Mouse (Mus musculus) megakaryocyte progenitor cell, adult 5-6 weeks (primary cell): ENCODE data around the gene Lhfpl2. TPM values are rescaled to one million over a fixed set of nuclear protein-coding genes. Genes with fewer than 3 reads are reported as not detected.

Source experiments
- ATAC-seq: replicated peaks from 2 replicates; pipeline ENCODE4 v1.8.0; 2016; ENCODE audit warnings: mild to moderate bottlenecking, moderate TSS enrichment, inconsistent platforms; ENCODE audit not compliant: poor library complexity
- total RNA-seq, 2 experiments: library from RNA; stranded (forward) in 1 of 2; stranded (reverse) in 1 of 2; fragments of 157-497, 149-512 nt in 1 of 2; fragments of 200-1000 nt in 1 of 2; gene quantifications; 2 replicates each; pipeline versions ENCODE4 v1.2.3 to v1.2.4; 2015 to 2017

The Lhfpl2 gene
- total RNA-seq, 2 experiments from 2014 or later: 11.0 to 11.2 TPM

- ATAC-seq: no peak
Measured at GRCm38 (mm10) chr13:94134646-94135045, 77.0 kb downstream of the Lhfpl2 start.

- ATAC-seq: no peak
Measured at GRCm38 (mm10) chr13:94135180-94135579, 77.6 kb downstream of the Lhfpl2 start.

- no peak for ATAC-seq
Measured at GRCm38 (mm10) chr13:94139713-94140445, 82.3 kb downstream of the Lhfpl2 start.

- ATAC-seq: no peak
Measured at GRCm38 (mm10) chr13:94140446-94140845, 82.8 kb downstream of the Lhfpl2 start.

GRCm38 (mm10) chr13:94143063-94143652, 85.6 kb downstream of the Lhfpl2 start:
- peak; percentile 77 for ATAC-seq

- ATAC-seq: no peak
Measured at GRCm38 (mm10) chr13:94144451-94144850, 86.9 kb downstream of the Lhfpl2 start.

GRCm38 (mm10) chr13:94147257-94147656, 89.7 kb downstream of the Lhfpl2 start:
- peak; percentile 79 for ATAC-seq

- ATAC-seq: no peak
Measured at GRCm38 (mm10) chr13:94149006-94149405, 91.4 kb downstream of the Lhfpl2 start.

- ATAC-seq: no peak
Measured at GRCm38 (mm10) chr13:94149781-94150180, 92.2 kb downstream of the Lhfpl2 start.

GRCm38 (mm10) chr13:94151308-94151707, 93.7 kb downstream of the Lhfpl2 start:
- no peak for ATAC-seq

GRCm38 (mm10) chr13:94152836-94153235, 95.2 kb downstream of the Lhfpl2 start:
- no peak for ATAC-seq

GRCm38 (mm10) chr13:94153658-94154057, 96.1 kb downstream of the Lhfpl2 start:
- no peak for ATAC-seq

- ATAC-seq: peak; percentile 75
Measured at GRCm38 (mm10) chr13:94154512-94155296, 97.1 kb downstream of the Lhfpl2 start.

- no peak for ATAC-seq
Measured at GRCm38 (mm10) chr13:94155657-94156429, 98.2 kb downstream of the Lhfpl2 start.

- no peak for ATAC-seq
Measured at GRCm38 (mm10) chr13:94158864-94159477, 101.4 kb downstream of the Lhfpl2 start.

- peak; percentile 48 for ATAC-seq
Measured at GRCm38 (mm10) chr13:94159478-94160220, 102.1 kb downstream of the Lhfpl2 start.

GRCm38 (mm10) chr13:94164501-94164900, 106.9 kb downstream of the Lhfpl2 start:
- no peak for ATAC-seq

GRCm38 (mm10) chr13:94168319-94168718, 110.7 kb downstream of the Lhfpl2 start:
- no peak for ATAC-seq

- ATAC-seq: no peak
Measured at GRCm38 (mm10) chr13:94169325-94169916, 111.8 kb downstream of the Lhfpl2 start.
